Mouse (Mus musculus) lung, adult 2 months (tissue): ENCODE measurements at regions not wholly inside any gene's neighbourhood (a gene's known extent, or its start where the extent isn't known, plus 50 kb on each side); places are given as distances from the start of the nearest gene placed in this dataset.

Experiments
- DNase-seq: peaks from one replicate; pipeline ENCODE4 v3.0.0; 2022
- H3K4me1 ChIP-seq: fragments of 200-500 bp; 2 replicates; pipeline ENCODE4 v1.6.1; 2011; ENCODE audit warnings: low read length; ENCODE audit not compliant: control insufficient read depth, insufficient read depth
- H3K4me3 ChIP-seq: fragments of 200-500 bp; replicated peaks from 2 replicates; pipeline ENCODE3; 2011; ENCODE audit warnings: low read depth, mild to moderate bottlenecking, control low read depth, low read length; ENCODE audit errors: extremely low read depth
- CTCF ChIP-seq: fragments of 200-500 bp; IDR thresholded peaks from 2 replicates; pipeline ENCODE4 v1.5.1; 2011; ENCODE audit warnings: mild to moderate bottlenecking, low read length, control low read depth; ENCODE audit not compliant: insufficient read depth
- POLR2A ChIP-seq: fragments of 200-500 bp; IDR thresholded peaks from 2 replicates; pipeline ENCODE4 v1.6.1; 2011; ENCODE audit warnings: low read depth, mild to moderate bottlenecking, control low read depth, low read length, borderline replicate concordance; ENCODE audit errors: extremely low read depth
- WGBS: fragments of 180-500 bp; shearing (Covaris S2); methylation state at CpG from one replicate; pipeline ENCODE4 v1.1.7; 2018; 5-methylcytosine and 5-hydroxymethylcytosine counted together

DNA sequence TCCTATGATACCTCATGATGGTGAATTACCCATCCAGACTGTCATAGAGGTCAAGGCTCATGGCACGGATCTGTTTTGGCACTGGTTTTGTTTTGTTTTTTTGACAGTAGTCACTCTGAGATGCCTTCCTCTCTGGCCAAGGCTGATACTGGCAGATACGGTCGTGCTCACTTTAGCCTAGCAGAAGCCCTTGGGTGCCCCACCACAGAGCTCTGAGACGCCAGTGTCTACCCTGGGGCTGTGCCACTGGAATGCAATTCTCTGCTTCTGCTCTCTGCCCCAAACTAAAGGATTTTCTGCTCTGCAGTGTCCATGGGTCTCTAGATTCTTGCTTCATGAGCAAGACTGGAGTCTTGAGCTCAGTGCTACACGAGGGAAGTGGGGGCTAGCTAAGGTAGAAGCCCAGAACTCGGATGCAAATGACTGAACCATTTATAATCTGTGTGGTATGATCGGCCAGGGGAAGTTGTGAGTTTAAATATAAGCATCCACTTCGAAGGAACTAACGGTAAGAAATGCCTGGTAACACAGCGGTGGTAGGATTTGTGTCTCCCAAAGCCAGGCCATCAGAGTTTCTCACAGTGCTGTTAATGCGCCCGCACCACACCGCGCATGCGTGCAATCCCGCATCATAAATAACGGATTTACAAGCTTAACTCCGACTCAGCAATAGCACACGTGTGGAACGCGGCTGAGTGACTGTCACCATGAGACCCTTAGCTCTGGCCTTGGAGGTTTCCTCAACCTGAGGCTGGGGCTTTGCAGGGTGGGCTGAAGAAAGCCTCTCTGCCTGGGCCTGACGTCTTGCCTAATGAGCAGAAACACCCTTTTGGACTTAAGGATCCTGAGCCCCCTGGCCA is 177.6 kb downstream of the Bcl11a start:
- no peak for DNase-seq
- WGBS, result 82% methylated on average over 22 of the region's 22 CpGs
- no peak overlapping the region for H3K4me3 ChIP-seq
- H3K4me1 ChIP-seq, result no peaks in the 10 kb centered on the region
- no peak for TF ChIP-seq POLR2A
- TF ChIP-seq CTCF, result no peak

DNA sequence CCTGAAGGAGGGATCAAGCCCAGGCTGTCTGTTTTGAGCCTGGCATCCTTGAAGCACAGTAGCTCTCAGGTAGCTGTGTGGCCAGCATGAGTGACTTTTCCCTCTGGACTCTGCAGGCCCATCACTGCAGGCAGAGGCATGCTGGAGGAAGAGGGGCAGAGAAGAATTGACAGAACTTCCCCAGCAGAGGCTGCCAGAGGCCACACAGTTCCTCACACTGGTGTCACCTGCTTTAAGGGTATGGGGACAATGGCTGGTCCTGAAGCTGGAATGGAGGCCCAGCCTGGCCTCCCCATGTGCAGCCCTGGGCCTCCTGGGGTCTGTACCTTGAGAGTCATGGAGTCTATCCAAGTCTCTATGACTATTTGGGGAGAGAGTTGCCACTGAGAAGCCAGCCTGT is 179.9 kb downstream of the Bcl11a start:
- no peaks in the 10 kb centered on the region for H3K4me1 ChIP-seq
- DNase-seq, result no peak
- no peak overlapping the region for H3K4me3 ChIP-seq
- TF ChIP-seq CTCF, result 0 out of 2 replicates have a peak, but pooled peaks have one; percentile 27
- TF ChIP-seq POLR2A, result no peak

DNA sequence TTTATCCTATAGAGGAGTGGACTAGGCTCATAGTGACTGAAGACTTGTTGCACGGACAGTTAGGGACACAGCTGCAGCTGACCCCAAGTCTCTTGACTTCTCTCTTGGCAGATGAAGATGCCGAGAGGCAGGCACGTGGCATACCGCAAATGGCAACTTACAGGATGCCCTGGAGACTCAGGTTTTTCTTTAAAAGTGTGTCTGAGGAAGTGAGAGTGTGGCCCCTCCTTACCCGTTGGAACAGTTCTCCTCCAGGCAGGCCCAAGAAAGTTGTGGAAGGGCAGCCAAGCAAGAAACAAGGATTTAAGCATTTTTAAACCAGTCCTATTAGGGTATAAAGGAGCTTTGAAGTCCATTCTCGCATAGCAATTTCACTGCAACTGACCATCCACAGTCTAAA is 180.5 kb downstream of the Bcl11a start:
- WGBS, result 73% methylated on average over 6 of the region's 6 CpGs
- TF ChIP-seq POLR2A, result no peak
- TF ChIP-seq CTCF, result no peak
- no peaks in the 10 kb centered on the region for H3K4me1 ChIP-seq
- DNase-seq, result no peak
- no peak overlapping the region for H3K4me3 ChIP-seq

DNA sequence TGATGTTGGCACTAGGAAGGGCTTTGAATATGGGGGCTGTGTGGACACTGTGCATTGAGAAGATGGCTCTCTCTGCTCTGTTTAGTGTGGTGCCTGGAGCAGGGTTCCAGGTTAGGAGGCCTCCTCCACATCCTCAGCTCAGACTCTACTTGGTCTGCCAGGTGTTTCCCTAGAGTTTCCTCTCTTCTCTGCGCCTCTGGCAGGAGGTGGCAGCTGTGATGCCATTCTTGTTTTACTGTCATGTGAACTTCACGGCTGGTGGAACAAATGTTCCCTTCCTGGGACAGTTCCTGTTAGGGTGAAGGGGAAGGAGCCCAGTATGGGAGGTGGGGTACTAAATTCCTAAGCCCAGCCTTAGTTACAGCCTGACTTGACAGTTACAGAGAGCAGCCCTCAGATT is 181.8 kb downstream of the Bcl11a start:
- TF ChIP-seq POLR2A (no peak), CTCF (no peak)
- DNase-seq, result no peak
- no peaks in the 10 kb centered on the region for H3K4me1 ChIP-seq
- H3K4me3 ChIP-seq, result no peak overlapping the region
- 39% methylated on average over 2 of the region's 2 CpGs for WGBS

DNA sequence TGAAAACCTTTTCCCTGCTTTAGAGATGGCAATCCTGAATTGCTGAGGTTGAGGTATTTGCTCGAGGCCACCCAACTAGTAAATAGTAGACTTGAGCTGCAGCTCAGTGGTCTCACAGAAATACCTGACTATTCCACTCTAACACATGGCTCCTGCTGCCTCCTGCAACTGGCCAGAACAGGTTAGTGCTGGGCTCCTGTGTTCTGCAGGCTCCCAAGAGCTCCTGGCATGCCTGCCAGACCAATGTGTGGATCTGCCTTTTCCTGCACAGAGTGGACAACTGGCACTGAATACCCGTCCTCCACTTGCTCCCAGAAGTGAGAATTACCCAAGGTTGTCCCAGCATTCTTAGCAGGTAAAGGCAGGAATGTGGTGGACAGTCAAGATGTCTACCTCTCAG is 191.2 kb downstream of the Bcl11a start:
- H3K4me3 ChIP-seq, result no peak overlapping the region
- TF ChIP-seq CTCF, result no peak
- no peak for TF ChIP-seq POLR2A
- 62% methylated on average over 2 of the region's 2 CpGs for WGBS
- DNase-seq, result no peak
- H3K4me1 ChIP-seq, result no peaks in the 10 kb centered on the region

DNA sequence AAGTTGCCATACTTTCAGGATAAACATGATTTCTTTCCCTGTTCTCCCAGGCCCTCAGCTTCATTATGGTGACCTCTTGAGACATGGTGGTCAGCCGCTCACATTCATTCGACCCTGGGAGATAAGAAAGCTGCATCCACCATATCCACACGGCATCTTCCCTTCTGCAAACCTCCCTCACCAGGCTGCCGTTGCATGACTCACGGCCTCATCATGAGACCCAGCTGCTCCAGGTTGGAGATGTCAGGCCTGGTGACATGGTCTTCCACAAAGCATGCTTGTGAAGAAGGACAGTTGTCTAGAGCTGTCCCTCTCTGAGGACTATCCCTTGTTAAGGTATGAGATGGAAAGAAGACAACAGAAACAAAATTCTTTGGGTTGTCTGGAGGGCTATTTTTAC is 203.8 kb downstream of the Bcl11a start:
- TF ChIP-seq POLR2A (no peak), CTCF (no peak)
- WGBS, result 69% methylated on average over 5 of the region's 5 CpGs
- DNase-seq, result no peak
- Histone ChIP-seq H3K4me3 (no peak overlapping the region), H3K4me1 (no peaks in the 10 kb centered on the region)

DNA sequence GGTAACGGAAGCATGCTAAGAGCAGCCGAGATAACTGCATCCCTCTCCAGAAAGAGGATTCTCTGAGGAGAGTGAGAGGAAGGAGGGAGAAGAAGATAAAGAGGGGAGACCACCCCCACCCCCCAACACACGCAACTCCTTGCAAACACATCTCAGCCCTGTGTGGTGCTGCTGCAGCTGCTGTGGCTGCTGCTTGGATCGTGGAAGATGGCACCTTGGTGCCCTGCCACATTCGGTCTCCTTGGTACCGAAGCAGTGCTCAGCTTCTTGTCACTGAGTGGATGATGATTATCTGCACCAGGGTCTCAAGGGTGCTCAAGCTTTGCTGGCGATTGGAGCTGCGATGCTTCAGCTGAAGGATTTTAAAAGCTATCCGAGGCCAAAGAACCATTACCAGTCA is 204.7 kb downstream of the Bcl11a start:
- no peak overlapping the region for H3K4me3 ChIP-seq
- no peaks in the 10 kb centered on the region for H3K4me1 ChIP-seq
- no peak for DNase-seq
- no peak for TF ChIP-seq POLR2A
- TF ChIP-seq CTCF, result no peak
- 38% methylated on average over 9 of the region's 9 CpGs for WGBS

DNA sequence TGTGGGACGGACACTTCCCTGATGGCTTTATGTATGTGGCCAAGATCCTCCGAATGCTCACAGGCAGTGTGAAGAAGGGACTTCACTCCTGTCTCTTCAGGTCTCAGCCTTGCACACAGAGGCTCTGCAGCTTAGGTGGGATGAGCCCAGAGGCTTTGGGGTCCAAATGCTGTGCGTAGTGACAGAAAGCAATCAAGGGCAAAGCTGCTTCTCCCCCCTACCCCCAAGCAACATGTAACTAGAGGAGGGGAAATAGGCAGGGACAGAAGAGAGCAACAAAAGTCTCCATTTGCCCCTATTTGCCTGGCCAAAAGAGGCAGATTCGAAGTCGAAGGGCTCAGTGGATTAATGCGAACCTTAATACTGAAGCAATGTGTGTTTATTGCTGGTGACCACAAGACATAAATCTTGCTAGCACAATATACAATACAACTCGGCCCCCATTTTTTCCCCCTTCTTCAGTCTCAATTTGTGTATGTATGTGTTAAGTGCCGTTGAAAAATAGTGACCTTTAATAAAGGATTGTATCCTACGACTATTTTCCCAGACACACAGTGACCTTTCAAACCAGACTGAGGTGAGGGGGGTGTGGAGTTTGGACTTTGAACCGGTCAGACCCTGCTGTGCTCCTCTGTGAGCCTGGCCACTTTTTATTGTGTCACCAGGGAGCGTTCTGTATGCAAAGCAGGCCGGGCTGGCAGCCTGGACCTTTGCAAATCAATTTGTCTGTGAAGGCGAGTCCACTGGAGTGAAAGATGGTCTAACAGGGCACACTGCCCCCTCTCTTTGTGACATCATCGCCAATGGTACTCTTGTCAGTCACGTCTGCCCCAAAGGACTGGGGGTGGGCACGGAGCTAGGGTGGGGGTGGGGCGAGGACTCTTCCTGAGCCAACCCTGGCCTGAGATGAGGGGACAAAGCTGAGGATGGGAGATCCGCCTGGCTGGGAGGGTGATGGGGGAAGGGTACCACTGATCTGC is 208.6 kb downstream of the Bcl11a start:
- WGBS, result 53% methylated on average over 18 of the region's 18 CpGs
- Histone ChIP-seq H3K4me3 (no peak overlapping the region), H3K4me1 (no peaks in the 10 kb centered on the region)
- DNase-seq, result no peak
- TF ChIP-seq POLR2A, result no peak
- no peak for TF ChIP-seq CTCF

DNA sequence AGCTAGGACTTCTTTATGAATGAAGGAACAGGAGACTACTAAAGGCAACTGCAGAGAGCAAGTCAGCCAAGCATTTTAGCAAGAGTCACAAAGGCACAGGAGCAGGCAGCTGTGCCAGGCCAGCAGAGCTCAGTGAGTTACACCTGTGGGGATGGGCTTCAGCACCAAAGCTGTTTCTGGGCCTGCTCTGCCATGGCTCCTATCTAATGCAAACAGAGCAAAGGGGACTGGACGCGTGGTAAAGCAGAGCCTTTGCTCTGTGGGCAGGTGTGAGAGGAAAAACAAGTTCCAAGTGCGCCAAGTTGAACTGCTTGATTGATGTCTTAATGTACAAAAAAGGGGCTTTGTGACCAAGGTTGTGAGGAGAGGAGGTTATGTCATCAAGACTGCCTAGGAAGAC is 215.4 kb downstream of the Bcl11a start:
- WGBS, result 68% methylated on average over 3 of the region's 3 CpGs
- Histone ChIP-seq H3K4me3 (no peak overlapping the region), H3K4me1 (no peaks in the 10 kb centered on the region)
- TF ChIP-seq CTCF (no peak), POLR2A (no peak)
- no peak for DNase-seq
